Mouse (Mus musculus) cerebellum, postnatal 10 days (tissue): ENCODE data around the gene Mlh3.

Experiments
- DNase-seq, 2 experiments: peaks; one replicate each; pipeline ENCODE4 v3.0.0; 2021; ENCODE audit warnings: mixed read lengths in 2 of 2

Mlh3 gene

DNA sequence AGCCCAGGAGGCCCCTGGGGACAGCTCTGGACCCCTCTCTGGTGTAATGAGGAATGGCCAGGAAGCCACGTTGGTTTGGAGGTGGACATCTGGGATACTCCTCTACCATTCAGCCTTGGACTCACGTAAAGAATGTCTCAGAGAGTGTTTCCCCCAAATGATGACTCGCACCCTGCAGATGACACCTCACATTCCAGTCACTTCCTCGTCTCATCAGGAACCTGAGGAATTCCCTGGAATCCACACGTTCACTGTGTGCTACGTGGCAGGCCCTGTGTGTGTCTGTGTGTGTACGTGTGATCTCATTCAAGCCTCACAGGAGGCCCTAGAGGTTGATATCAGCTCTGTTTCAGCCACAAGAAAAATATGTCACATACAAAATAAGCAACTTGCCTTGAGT lies 84.0 kb downstream of the Mlh3 start:
- no peak for DNase-seq

DNA sequence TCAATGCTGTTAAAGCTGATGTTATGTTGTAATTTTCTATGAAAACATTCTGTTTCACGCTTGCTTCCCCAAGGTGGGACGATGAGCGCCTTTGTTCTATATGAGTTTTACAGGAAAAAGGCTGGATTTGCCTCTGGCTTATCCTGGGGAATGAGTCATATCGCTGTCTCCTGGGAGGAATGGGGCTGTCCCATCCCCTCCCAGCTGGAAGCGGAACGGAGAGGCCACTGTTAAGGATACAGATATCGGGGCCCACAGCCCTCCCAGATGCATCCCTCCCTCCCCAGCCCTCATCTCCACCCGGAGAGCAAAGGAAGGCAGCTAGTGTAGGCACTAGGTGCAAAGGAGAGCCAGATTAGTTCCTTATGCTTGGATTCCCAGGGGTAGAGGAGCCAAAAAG lies 84.6 kb downstream of the Mlh3 start:
- no peak for DNase-seq
